Mouse (Mus musculus) forebrain, embryonic 11.5 days (tissue): ENCODE results near the gene Arl6. TPM values are rescaled to one million over a fixed set of nuclear protein-coding genes. Genes with fewer than 3 reads are reported as not detected.

Experiments used
- ATAC-seq: fragments of 200-750 bp; cut with Nextera tagmentation; replicated peaks from 2 replicates; pipeline ENCODE4 v1.8.0; 2017; ENCODE audit warnings: moderate TSS enrichment; ENCODE audit not compliant: low FRiP score
- DNase-seq: peaks from one replicate; pipeline ENCODE4 v3.0.0-alpha.2; 2017; ENCODE audit warnings: low spot score
- H3K27ac ChIP-seq: fragments of 300-500 bp; sonication (generic); 2 replicates; pipeline ENCODE4 v1.5.1; 2014; ENCODE audit warnings: low read depth, low read length
- H3K27me3 ChIP-seq: fragments of 300-500 bp; sonication (generic); 2 replicates; pipeline ENCODE4 v1.6.1; 2014; ENCODE audit warnings: mild to moderate bottlenecking, low read length, mixed read lengths; ENCODE audit not compliant: control insufficient read depth, insufficient read depth
- H3K36me3 ChIP-seq: fragments of 300-500 bp; sonication (generic); 2 replicates; pipeline ENCODE4 v1.6.1; 2014; ENCODE audit warnings: mild to moderate bottlenecking, low read length, moderate library complexity, mixed read lengths; ENCODE audit not compliant: control insufficient read depth, insufficient read depth
- H3K4me1 ChIP-seq: fragments of 300-500 bp; sonication (generic); replicated peaks from 2 replicates; pipeline ENCODE4 v1.6.1; 2014; ENCODE audit warnings: low read length, mixed read lengths; ENCODE audit not compliant: control insufficient read depth, insufficient read depth
- H3K4me2 ChIP-seq: fragments of 300-500 bp; sonication (generic); 2 replicates; pipeline ENCODE4 v1.6.1; 2014; ENCODE audit warnings: low read depth, mild to moderate bottlenecking, low read length, moderate library complexity, mixed read lengths; ENCODE audit not compliant: severe bottlenecking
- H3K4me3 ChIP-seq: fragments of 300-500 bp; sonication (generic); 2 replicates; pipeline ENCODE4 v1.5.1; 2014; ENCODE audit warnings: low read depth, low read length
- H3K9ac ChIP-seq: fragments of 300-500 bp; sonication (generic); 2 replicates; pipeline ENCODE4 v1.6.1; 2014; ENCODE audit warnings: low read length
- H3K9me3 ChIP-seq: fragments of 300-500 bp; sonication (generic); 2 replicates; pipeline ENCODE4 v1.6.1; 2016; ENCODE audit warnings: low read length, mixed read lengths; ENCODE audit not compliant: control insufficient read depth
- WGBS: fragments of 180-500 bp; shearing (Covaris S2); extraction: QIAGEN DNeasy Blood & Tissue Kit; methylation state at CpG from one replicate; pipeline ENCODE4 v1.1.7; 2014; 5-methylcytosine and 5-hydroxymethylcytosine counted together
- polyA plus RNA-seq: library from polyadenylated mRNA; unstranded; fragments of >200 nt; fragmentation: Nextera tagmentation; extraction: Ambion mirVana; gene quantifications from 2 replicates; pipeline ENCODE4 v1.2.1, GENCODE M21; 2014

Arl6 gene
- polyA plus RNA-seq, 1 experiment from 2014 or later = 55.6 TPM

DNA sequence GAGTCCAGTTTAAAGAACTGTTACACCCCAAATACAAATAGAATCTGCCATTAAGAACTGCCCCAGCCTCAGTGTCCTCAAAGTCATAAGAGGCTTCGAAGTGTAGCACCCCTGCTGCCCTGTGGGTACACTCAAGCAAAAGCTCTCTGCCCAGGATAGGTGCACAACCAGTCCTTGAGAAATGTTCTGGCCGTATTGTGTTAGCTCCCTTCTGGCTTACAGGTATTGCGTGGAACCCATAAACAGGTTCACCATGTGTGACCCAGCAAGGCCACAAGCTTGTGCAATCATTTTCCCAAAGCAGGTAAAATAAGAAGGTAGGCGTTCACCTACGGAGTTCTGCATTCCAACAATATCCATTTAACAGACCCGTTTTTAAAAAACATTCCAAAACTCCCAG, 41.9 kb downstream of the Arl6 start:
- Histone ChIP-seq H3K9ac (no peak overlapping the region), H3K27me3 (peaks cover 2% of the 10 kb centered on the region; the same call in 1 of the 2 replicates), H3K9me3 (no peaks in the 10 kb centered on the region), H3K4me1 (0 out of 2 replicates have a peak, but pooled peaks cover 2% of the 10 kb centered on the region), H3K4me2 (no peak overlapping the region), H3K4me3 (no peak overlapping the region), H3K27ac (no peak overlapping the region), H3K36me3 (no peaks in the 10 kb centered on the region)
- ATAC-seq (no peak), DNase-seq (no peak)
- WGBS = 91% methylated on average over 6 of the region's 6 CpGs

DNA sequence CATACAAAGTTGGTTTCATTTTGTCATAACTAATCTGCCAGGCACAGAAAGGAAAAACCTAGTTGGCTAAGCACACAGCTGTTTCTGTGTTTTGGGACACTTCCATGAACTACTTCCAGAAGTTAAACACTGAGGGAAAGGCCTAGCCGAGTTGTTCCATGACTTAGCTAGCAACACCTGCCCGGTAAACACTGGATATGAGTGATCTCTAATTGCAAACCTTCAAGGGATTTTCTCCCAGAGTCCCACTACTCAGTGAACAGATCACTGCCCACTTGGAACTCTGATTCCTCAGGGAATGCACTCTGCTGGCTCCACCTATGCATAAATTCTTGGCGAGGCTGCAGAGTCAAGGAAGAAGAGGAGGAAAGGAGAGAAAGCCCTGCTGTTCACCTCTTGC, 44.5 kb downstream of the Arl6 start:
- 89% methylated on average over 3 of the region's 3 CpGs for WGBS
- no peak overlapping the region for H3K4me3 ChIP-seq

GRCm38 (mm10) chr16:59590790-59591189, 48.4 kb downstream of the Arl6 start:
- DNase-seq = no peak
- H3K9ac ChIP-seq = no peak overlapping the region
- 82% methylated on average over 6 of the region's 6 CpGs for WGBS

More for the DNA sequence above, 44.5 kb downstream of the Arl6 start:
- H3K27ac ChIP-seq = no peak overlapping the region
- no peak overlapping the region for H3K9ac ChIP-seq
- H3K4me2 ChIP-seq = no peak overlapping the region
- no peaks in the 10 kb centered on the region for H3K36me3 ChIP-seq
- ATAC-seq (no peak), DNase-seq (no peak)
- peaks cover 2% of the 10 kb centered on the region; the same call in 1 of the 2 replicates for H3K27me3 ChIP-seq
- no peaks in the 10 kb centered on the region for H3K4me1 ChIP-seq
- H3K9me3 ChIP-seq = no peaks in the 10 kb centered on the region

GRCm38 (mm10) chr16:59588351-59589025, 50.7 kb downstream of the Arl6 start:
- no peak overlapping the region for H3K27ac ChIP-seq
- no peaks in the 10 kb centered on the region for H3K36me3 ChIP-seq
- WGBS = 95% methylated on average over 13 of the region's 13 CpGs
- no peaks in the 10 kb centered on the region for H3K27me3 ChIP-seq
- H3K4me1 ChIP-seq = no peaks in the 10 kb centered on the region
- DNase-seq = no peak
- ATAC-seq = no peak
- no peaks in the 10 kb centered on the region for H3K9me3 ChIP-seq
- no peak overlapping the region for H3K9ac ChIP-seq
- H3K4me3 ChIP-seq = no peak overlapping the region
- H3K4me2 ChIP-seq = no peak overlapping the region

More at GRCm38 (mm10) chr16:59590790-59591189, 48.4 kb downstream of the Arl6 start:
- Histone ChIP-seq H3K4me2 (no peak overlapping the region), H3K4me3 (no peak overlapping the region), H3K36me3 (no peaks in the 10 kb centered on the region), H3K9me3 (no peaks in the 10 kb centered on the region), H3K27me3 (no peaks in the 10 kb centered on the region), H3K27ac (no peak overlapping the region), H3K4me1 (no peaks in the 10 kb centered on the region)
- no peak for ATAC-seq

- no peak overlapping the region for H3K4me2 ChIP-seq
- no peak overlapping the region for H3K27ac ChIP-seq
- H3K9me3 ChIP-seq = no peaks in the 10 kb centered on the region
- H3K27me3 ChIP-seq = no peaks in the 10 kb centered on the region
- H3K9ac ChIP-seq = no peak overlapping the region
- no peaks in the 10 kb centered on the region for H3K4me1 ChIP-seq
- DNase-seq (no peak), ATAC-seq (no peak)
- H3K4me3 ChIP-seq = no peak overlapping the region
- no peaks in the 10 kb centered on the region for H3K36me3 ChIP-seq
- WGBS = 90% methylated on average over 10 of the region's 10 CpGs
Measured at GRCm38 (mm10) chr16:59587816-59588215, 51.4 kb downstream of the Arl6 start.

DNA sequence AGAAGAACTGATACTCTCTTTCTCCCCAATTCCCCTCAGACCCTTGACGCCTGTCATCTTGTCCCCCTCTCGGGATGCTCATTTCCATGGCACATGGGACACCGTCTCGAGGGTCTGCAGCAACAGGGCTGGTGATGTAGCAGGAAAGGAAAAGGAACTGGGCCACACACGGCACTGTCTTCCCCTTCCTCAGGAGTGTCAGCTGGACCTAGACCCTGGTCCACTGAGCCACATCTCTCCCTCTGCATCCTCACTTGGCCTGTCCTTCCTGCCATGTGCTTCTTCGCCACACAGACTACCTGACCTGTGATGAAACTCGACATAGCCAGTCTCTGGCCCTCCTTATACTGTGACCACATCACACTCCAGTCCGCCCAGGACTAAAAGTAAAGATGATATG, 52.3 kb downstream of the Arl6 start:
- no peaks in the 10 kb centered on the region for H3K27me3 ChIP-seq
- ATAC-seq = no peak
- H3K4me2 ChIP-seq = no peak overlapping the region
- no peaks in the 10 kb centered on the region for H3K9me3 ChIP-seq
- H3K4me3 ChIP-seq = no peak overlapping the region
- H3K9ac ChIP-seq = no peak overlapping the region
- WGBS = 88% methylated on average over 8 of the region's 8 CpGs
- no peaks in the 10 kb centered on the region for H3K4me1 ChIP-seq
- no peak for DNase-seq
- no peaks in the 10 kb centered on the region for H3K36me3 ChIP-seq
- no peak overlapping the region for H3K27ac ChIP-seq

GRCm38 (mm10) chr16:59586276-59586675, 52.9 kb downstream of the Arl6 start:
- H3K4me3 ChIP-seq = no peak overlapping the region
- no peak for DNase-seq
- no peaks in the 10 kb centered on the region for H3K27me3 ChIP-seq
- no peak overlapping the region for H3K27ac ChIP-seq
- no peaks in the 10 kb centered on the region for H3K4me1 ChIP-seq
- H3K4me2 ChIP-seq = no peak overlapping the region
- 74% methylated on average over 6 of the region's 6 CpGs for WGBS
- no peaks in the 10 kb centered on the region for H3K9me3 ChIP-seq
- no peak for ATAC-seq
- H3K36me3 ChIP-seq = no peaks in the 10 kb centered on the region
- H3K9ac ChIP-seq = no peak overlapping the region

- Histone ChIP-seq H3K27ac (no peak overlapping the region), H3K4me2 (no peak overlapping the region), H3K36me3 (no peaks in the 10 kb centered on the region), H3K9ac (no peak overlapping the region), H3K27me3 (no peaks in the 10 kb centered on the region), H3K4me1 (no peaks in the 10 kb centered on the region), H3K9me3 (no peaks in the 10 kb centered on the region), H3K4me3 (no peak overlapping the region)
- DNase-seq (no peak), ATAC-seq (no peak)
- WGBS = 87% methylated on average over 4 of the region's 4 CpGs
Measured at GRCm38 (mm10) chr16:59585706-59586244, 53.4 kb downstream of the Arl6 start.

- WGBS = 86% methylated on average over 5 of the region's 5 CpGs
- Histone ChIP-seq H3K9ac (no peak overlapping the region), H3K4me3 (no peak overlapping the region), H3K4me2 (no peak overlapping the region), H3K36me3 (no peaks in the 10 kb centered on the region), H3K9me3 (no peaks in the 10 kb centered on the region), H3K27ac (no peak overlapping the region), H3K27me3 (no peaks in the 10 kb centered on the region), H3K4me1 (no peaks in the 10 kb centered on the region)
- DNase-seq (no peak), ATAC-seq (no peak)
Measured at GRCm38 (mm10) chr16:59583515-59583914, 55.7 kb downstream of the Arl6 start.
